Mouse (Mus musculus) heart, embryonic 10.5 days (tissue): ENCODE measurements around the gene Trim5. TPM values are rescaled to one million over a fixed set of nuclear protein-coding genes. Genes with fewer than 3 reads are reported as not detected.
"Not testable (repeated sequence)": the region's sequence is repeated elsewhere in the genome, so short reads cannot be mapped to it uniquely, and the experiment has no call there.

Experiments used
- DNase-seq: peaks from one replicate; pipeline ENCODE4 v3.0.0-alpha.2; 2017; ENCODE audit warnings: low spot score
- H3K27ac ChIP-seq: fragments of 300-500 bp; sonication (generic); 2 replicates; pipeline ENCODE4 v1.5.1; 2016; ENCODE audit warnings: mild to moderate bottlenecking
- H3K27me3 ChIP-seq: fragments of 300-500 bp; sonication (generic); 2 replicates; pipeline ENCODE4 v1.6.1; 2016; ENCODE audit warnings: mild to moderate bottlenecking; ENCODE audit not compliant: poor library complexity, insufficient read depth, severe bottlenecking
- H3K36me3 ChIP-seq: fragments of 300-500 bp; sonication (generic); 2 replicates; pipeline ENCODE4 v1.6.1; 2016; ENCODE audit warnings: mild to moderate bottlenecking, moderate library complexity
- H3K4me1 ChIP-seq: fragments of 300-500 bp; sonication (generic); 2 replicates; pipeline ENCODE4 v1.6.1; 2016; ENCODE audit warnings: mild to moderate bottlenecking
- H3K4me3 ChIP-seq: fragments of 300-500 bp; sonication (generic); 2 replicates; pipeline ENCODE4 v1.5.1; 2016; ENCODE audit warnings: mild to moderate bottlenecking, moderate library complexity
- H3K9me3 ChIP-seq: fragments of 300-500 bp; sonication (generic); 2 replicates; pipeline ENCODE4 v1.6.1; 2016; ENCODE audit warnings: mild to moderate bottlenecking, moderate library complexity
- WGBS: fragments of 180-500 bp; shearing (Covaris S2); methylation state at CpG from one replicate; pipeline ENCODE4 v1.1.7; 2016; 5-methylcytosine and 5-hydroxymethylcytosine counted together
- polyA plus RNA-seq: library from polyadenylated mRNA; unstranded; fragments of >200 nt; fragmentation: Nextera tagmentation; extraction: Ambion mirVana; gene quantifications from 2 replicates; pipeline ENCODE4 v1.2.1, GENCODE M21; 2016

The Trim5 gene
- 0.35 and 0.47 TPM in 2 replicates for polyA plus RNA-seq

- H3K9me3 ChIP-seq, H3K4me1 ChIP-seq, H3K27ac ChIP-seq, H3K36me3 ChIP-seq, DNase-seq, H3K27me3 ChIP-seq: not testable (repeated sequence)
- H3K4me3 ChIP-seq: peak within 1 kb of the TSS; percentile 38
- 37% methylated on average over 14 of the region's 14 CpGs for WGBS
These were observed at the start of gene Trim5 for GRCm38 (mm10) chr7:104287576-104288443. Trim5 (minus strand) TSS chr7:104288094.

- not testable (repeated sequence) for H3K36me3 ChIP-seq, H3K4me3 ChIP-seq, H3K9me3 ChIP-seq, H3K27ac ChIP-seq, DNase-seq, H3K27me3 ChIP-seq, H3K4me1 ChIP-seq
- 76% methylated on average over 3 of the region's 3 CpGs for WGBS
These were observed 47.7 kb upstream of the Trim5 start for GRCm38 (mm10) chr7:104335547-104335946.

- H3K4me1 ChIP-seq, H3K27ac ChIP-seq, H3K4me3 ChIP-seq, H3K9me3 ChIP-seq, H3K27me3 ChIP-seq, DNase-seq, H3K36me3 ChIP-seq: not testable (repeated sequence)
- WGBS: 89% methylated on average over 2 of the region's 2 CpGs
These were observed 41.3 kb upstream of the Trim5 start, which contains the start of gene Trim34b for GRCm38 (mm10) chr7:104329171-104329570. Trim34b (plus strand) TSS chr7:104329471.

- Histone ChIP-seq H3K36me3 (no peaks in the 10 kb centered on the region), H3K27ac (no peak overlapping the region), H3K9me3 (no peaks in the 10 kb centered on the region), H3K4me1 (no peaks in the 10 kb centered on the region), H3K4me3 (no peak overlapping the region), H3K27me3 (no peaks in the 10 kb centered on the region)
- 76% methylated on average over 9 of the region's 9 CpGs for whole genome bisulfite sequencing
- no peak for DNase-seq
These were observed 34.1 kb upstream of the Trim5 start for GRCm38 (mm10) chr7:104322028-104322427.

- H3K4me3 ChIP-seq: peak within 1 kb of the TSS; percentile 55
- not testable (repeated sequence) for DNase-seq, H3K36me3 ChIP-seq, H3K4me1 ChIP-seq, H3K27me3 ChIP-seq, H3K9me3 ChIP-seq
- peak within 1 kb of the TSS; percentile 64; the same call in 1 of the 2 replicates for H3K27ac ChIP-seq
- 18% methylated on average over 4 of the region's 4 CpGs for WGBS
These were observed 27.6 kb upstream of the Trim5 start, which contains the start of gene Trim12a for GRCm38 (mm10) chr7:104315369-104316080. Trim12a (minus strand) TSS chr7:104315466.

GRCm38 (mm10) chr7:104314796-104315353 is 27.0 kb upstream of the Trim5 start:
- 10% methylated on average over 15 of the region's 15 CpGs for WGBS
- Histone ChIP-seq H3K27ac (peak overlapping the region; percentile 64; the same call in 1 of the 2 replicates), H3K4me3 (peak overlapping the region; percentile 55), H3K27me3 (no peaks in the 10 kb centered on the region), H3K4me1 (no peaks in the 10 kb centered on the region), H3K9me3 (no peaks in the 10 kb centered on the region), H3K36me3 (no peaks in the 10 kb centered on the region)
- peak; percentile 75 for DNase-seq

GRCm38 (mm10) chr7:104291638-104292400 is 3.9 kb upstream of the Trim5 start:
- Histone ChIP-seq H3K9me3 (no peaks in the 10 kb centered on the region), H3K27me3 (no peaks in the 10 kb centered on the region), H3K27ac (no peak overlapping the region), H3K36me3 (no peaks in the 10 kb centered on the region), H3K4me3 (no peak overlapping the region), H3K4me1 (no peaks in the 10 kb centered on the region)
- no peak for DNase-seq
- 81% methylated on average over 5 of the region's 5 CpGs for WGBS

GRCm38 (mm10) chr7:104290641-104291040 is 2.7 kb upstream of the Trim5 start:
- Histone ChIP-seq H3K9me3 (no peaks in the 10 kb centered on the region), H3K36me3 (no peaks in the 10 kb centered on the region), H3K4me1 (no peaks in the 10 kb centered on the region), H3K4me3 (no peak overlapping the region), H3K27me3 (no peaks in the 10 kb centered on the region), H3K27ac (no peak overlapping the region)
- WGBS: 90% methylated on average over 1 of the region's 1 CpGs
- DNase-seq: no peak

- H3K27ac ChIP-seq, H3K4me1 ChIP-seq, H3K36me3 ChIP-seq, DNase-seq, H3K27me3 ChIP-seq, H3K4me3 ChIP-seq, H3K9me3 ChIP-seq: not testable (repeated sequence)
- 76% methylated on average over 3 of the region's 3 CpGs for WGBS
These were observed 8.5 kb downstream of the Trim5 start for GRCm38 (mm10) chr7:104279361-104279760.

- H3K4me3 ChIP-seq, DNase-seq, H3K36me3 ChIP-seq, H3K9me3 ChIP-seq, H3K4me1 ChIP-seq, H3K27ac ChIP-seq, H3K27me3 ChIP-seq: not testable (repeated sequence)
- WGBS: 59% methylated on average over 3 of the region's 5 CpGs
These were observed 22.6 kb downstream of the Trim5 start for GRCm38 (mm10) chr7:104265335-104265734.

GRCm38 (mm10) chr7:104260380-104260779 is 27.5 kb downstream of the Trim5 start:
- WGBS: 81% methylated on average over 4 of the region's 4 CpGs

GRCm38 (mm10) chr7:104244287-104245181 is 43.4 kb downstream of the Trim5 start, which contains the start of gene Trim34a:
Trim34a (plus strand) TSS chr7:104244457.
- no peaks in the 10 kb centered on the region for H3K4me1 ChIP-seq
- peak; percentile 86 for DNase-seq
- peak within 1 kb of the TSS; percentile 67 for H3K4me3 ChIP-seq
- no peaks in the 10 kb centered on the region for H3K36me3 ChIP-seq
- no peaks in the 10 kb centered on the region for H3K27me3 ChIP-seq
- peak within 1 kb of the TSS; percentile 89 for H3K27ac ChIP-seq
- H3K9me3 ChIP-seq: no peaks in the 10 kb centered on the region
- 6% methylated on average over 13 of the region's 13 CpGs for WGBS

More at GRCm38 (mm10) chr7:104260380-104260779, 27.5 kb downstream of the Trim5 start:
- H3K9me3 ChIP-seq, H3K36me3 ChIP-seq, H3K4me1 ChIP-seq, H3K27me3 ChIP-seq, DNase-seq, H3K27ac ChIP-seq, H3K4me3 ChIP-seq: not testable (repeated sequence)
